Mouse (Mus musculus): ENCODE measurements at regions not wholly inside any gene's neighbourhood (a gene's known extent, or its start where the extent isn't known, plus 50 kb on each side); places are given as distances from the start of the nearest gene placed in this dataset.

GRCm38 (mm10) chr7:88998815-88999392 is 405.1 kb downstream of the Tmem135 start:
- no peak for TF ChIP-seq CTCF (IDR thresholded peaks at IDR 0.05; ENCODE audit: low read depth)
- TF ChIP-seq EP300 (optimal IDR thresholded peaks at IDR 0.05): no peak

Measured in stomach, postnatal 0 days (tissue).